Mouse (Mus musculus): ENCODE data around the gene Thtpa. TPM values are rescaled to one million over a fixed set of nuclear protein-coding genes. Genes with fewer than 3 reads are reported as not detected.

The Thtpa gene
- polyA plus RNA-seq, 1 experiment = 18.3 TPM

GRCm38 (mm10) chr14:55063117-55063516, 31.5 kb upstream of the Thtpa start:
- no peak for DNase-seq (ENCODE audit: low read depth)
- no peak for TF ChIP-seq CTCF (IDR thresholded peaks at IDR 0.05; ENCODE audit: borderline replicate concordance, extremely low read depth, insufficient read depth, insufficient read length)
- no peak for TF ChIP-seq POLR2A (IDR thresholded peaks at IDR 0.05; ENCODE audit: borderline replicate concordance, extremely low read depth, insufficient read depth, insufficient read length, poor library complexity, severe bottlenecking)

GRCm38 (mm10) chr14:55063581-55064381, 30.8 kb upstream of the Thtpa start:
- DNase-seq (ENCODE audit: low read depth) = no peak
- TF ChIP-seq CTCF (IDR thresholded peaks at IDR 0.05; ENCODE audit: borderline replicate concordance, extremely low read depth, insufficient read depth, insufficient read length) (no peak), POLR2A (IDR thresholded peaks at IDR 0.05; ENCODE audit: borderline replicate concordance, extremely low read depth, insufficient read depth, insufficient read length, poor library complexity, severe bottlenecking) (no peak)

GRCm38 (mm10) chr14:55064481-55065370, 29.9 kb upstream of the Thtpa start:
- TF ChIP-seq CTCF (IDR thresholded peaks at IDR 0.05; ENCODE audit: borderline replicate concordance, extremely low read depth, insufficient read depth, insufficient read length) (no peak), POLR2A (IDR thresholded peaks at IDR 0.05; ENCODE audit: borderline replicate concordance, extremely low read depth, insufficient read depth, insufficient read length, poor library complexity, severe bottlenecking) (no peak)
- DNase-seq (ENCODE audit: low read depth) = no peak

DNA sequence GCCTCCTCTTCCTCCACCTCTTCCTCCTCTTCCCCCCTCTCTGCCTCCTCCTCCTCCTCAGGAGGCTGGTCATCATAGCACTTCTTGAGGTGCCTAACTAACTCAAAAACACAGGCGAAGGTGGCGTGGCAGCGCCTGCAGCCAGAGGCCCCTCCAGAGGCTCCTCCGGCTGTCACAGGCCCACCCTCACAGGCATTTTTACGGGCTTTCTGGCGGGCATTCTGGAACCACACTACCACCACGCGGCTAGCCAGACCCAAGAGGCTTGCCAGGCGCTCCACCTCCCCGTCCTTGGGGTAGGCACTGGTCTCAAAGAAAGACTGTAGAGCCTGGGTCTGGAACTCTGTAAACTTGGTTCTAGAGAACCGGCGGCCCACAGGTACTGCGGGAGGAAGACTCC, 29.2 kb upstream of the Thtpa start:
- DNase-seq (ENCODE audit: low read depth) = no peak
- TF ChIP-seq CTCF (IDR thresholded peaks at IDR 0.05; ENCODE audit: borderline replicate concordance, extremely low read depth, insufficient read depth, insufficient read length) (no peak), POLR2A (IDR thresholded peaks at IDR 0.05; ENCODE audit: borderline replicate concordance, extremely low read depth, insufficient read depth, insufficient read length, poor library complexity, severe bottlenecking) (no peak)

DNA sequence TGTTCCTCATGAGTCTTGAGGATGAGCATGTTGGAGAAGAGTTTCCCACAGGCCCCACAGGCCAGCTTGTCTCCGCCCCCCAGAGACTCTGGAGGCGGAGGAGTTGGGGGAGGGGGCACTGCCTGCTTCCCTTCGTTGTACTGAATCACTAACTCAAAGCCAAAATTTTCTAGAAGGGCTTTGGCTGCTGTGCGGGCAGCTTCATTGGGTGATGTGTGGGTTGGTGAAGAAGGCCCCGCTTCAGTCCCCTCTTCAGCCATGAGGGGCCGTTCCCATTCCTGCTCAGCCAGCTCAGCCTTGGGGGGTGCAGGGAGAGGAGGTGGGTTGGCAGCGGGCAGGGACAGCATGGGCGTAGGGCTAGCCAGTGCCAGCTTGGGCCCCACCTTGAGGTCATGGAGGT, 28.5 kb upstream of the Thtpa start:
- TF ChIP-seq CTCF (IDR thresholded peaks at IDR 0.05; ENCODE audit: borderline replicate concordance, extremely low read depth, insufficient read depth, insufficient read length) (no peak), POLR2A (IDR thresholded peaks at IDR 0.05; ENCODE audit: borderline replicate concordance, extremely low read depth, insufficient read depth, insufficient read length, poor library complexity, severe bottlenecking) (no peak)
- no peak for DNase-seq (ENCODE audit: low read depth)

GRCm38 (mm10) chr14:55071756-55072155, 22.8 kb upstream of the Thtpa start:
- no peak for DNase-seq (ENCODE audit: low read depth)
- TF ChIP-seq CTCF (IDR thresholded peaks at IDR 0.05; ENCODE audit: borderline replicate concordance, extremely low read depth, insufficient read depth, insufficient read length) (no peak), POLR2A (IDR thresholded peaks at IDR 0.05; ENCODE audit: borderline replicate concordance, extremely low read depth, insufficient read depth, insufficient read length, poor library complexity, severe bottlenecking) (no peak)

GRCm38 (mm10) chr14:55074416-55074815, 20.2 kb upstream of the Thtpa start:
- TF ChIP-seq CTCF (IDR thresholded peaks at IDR 0.05; ENCODE audit: borderline replicate concordance, extremely low read depth, insufficient read depth, insufficient read length) = no peak
- no peak for TF ChIP-seq POLR2A (IDR thresholded peaks at IDR 0.05; ENCODE audit: borderline replicate concordance, extremely low read depth, insufficient read depth, insufficient read length, poor library complexity, severe bottlenecking)
- no peak for DNase-seq (ENCODE audit: low read depth)

DNA sequence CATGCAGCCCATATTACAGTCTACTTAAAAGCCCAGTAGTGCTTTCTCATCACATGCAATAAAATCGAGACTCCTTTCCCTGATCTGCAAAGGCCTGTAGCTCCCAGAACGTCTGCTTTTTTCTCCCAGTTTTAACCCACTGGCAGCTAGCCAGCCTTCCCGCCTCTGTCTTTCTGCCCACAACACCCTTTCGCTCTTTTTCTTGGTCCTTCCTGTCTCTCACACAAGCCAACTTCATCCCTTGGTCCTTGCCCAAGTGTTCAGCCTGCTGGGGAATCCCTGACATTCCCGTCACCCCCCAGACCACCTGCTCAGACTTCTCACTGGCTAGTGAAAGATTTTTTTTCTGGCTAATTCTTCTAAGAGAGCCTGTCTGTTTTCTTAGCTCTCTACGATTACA, 18.4 kb upstream of the Thtpa start:
- DNase-seq (ENCODE audit: low read depth) = peak; percentile 61
- TF ChIP-seq CTCF (IDR thresholded peaks at IDR 0.05; ENCODE audit: borderline replicate concordance, extremely low read depth, insufficient read depth, insufficient read length) = no peak
- TF ChIP-seq POLR2A (IDR thresholded peaks at IDR 0.05; ENCODE audit: borderline replicate concordance, extremely low read depth, insufficient read depth, insufficient read length, poor library complexity, severe bottlenecking) = no peak

- DNase-seq (ENCODE audit: low read depth) = no peak
- no peak for TF ChIP-seq POLR2A (IDR thresholded peaks at IDR 0.05; ENCODE audit: borderline replicate concordance, extremely low read depth, insufficient read depth, insufficient read length, poor library complexity, severe bottlenecking)
- no peak for TF ChIP-seq CTCF (IDR thresholded peaks at IDR 0.05; ENCODE audit: borderline replicate concordance, extremely low read depth, insufficient read depth, insufficient read length)
Observed at GRCm38 (mm10) chr14:55076956-55077355, 17.6 kb upstream of the Thtpa start.

DNA sequence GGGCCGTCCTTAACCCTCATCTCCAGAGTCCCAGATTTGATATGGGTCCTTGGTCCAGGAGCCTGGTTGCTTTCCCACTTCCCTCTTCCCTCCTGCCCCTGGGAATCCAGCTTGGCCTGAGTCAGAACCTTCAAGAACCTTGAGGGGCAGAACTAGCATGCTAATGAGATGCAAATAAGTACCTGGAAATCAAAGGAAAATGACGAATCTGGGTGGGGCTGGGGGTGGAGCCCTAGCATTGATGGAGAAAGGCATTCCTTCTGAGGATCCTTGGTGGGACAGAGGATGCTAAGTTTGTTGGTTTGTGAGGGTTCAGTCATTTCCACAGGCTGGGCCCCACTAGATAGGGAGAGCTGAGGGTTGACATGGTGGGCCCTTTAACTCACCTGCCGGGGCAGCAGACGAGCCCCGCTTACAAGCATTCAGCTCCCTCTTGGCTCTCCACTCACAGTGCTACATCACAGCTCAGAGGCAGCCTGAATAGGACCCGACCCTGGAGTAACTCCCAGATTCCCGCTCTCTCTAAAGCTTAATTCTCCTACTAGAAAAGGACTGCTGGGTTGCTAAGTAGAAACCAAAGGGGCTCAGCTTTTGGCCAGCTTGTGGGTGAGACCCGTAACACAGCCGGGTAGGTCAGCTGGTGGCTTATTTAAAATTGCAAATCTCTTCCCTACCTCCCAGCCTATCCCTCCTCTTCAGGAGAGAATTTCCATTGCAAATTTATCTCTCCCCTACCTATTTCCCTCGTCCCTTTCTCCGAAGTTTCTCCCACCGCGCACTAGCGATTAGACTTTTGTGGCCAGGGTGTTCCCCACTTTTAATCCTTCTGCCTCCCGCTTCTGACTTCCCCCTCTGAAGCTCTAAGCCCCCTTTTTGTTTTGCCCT, 16.9 kb upstream of the Thtpa start:
- TF ChIP-seq CTCF (IDR thresholded peaks at IDR 0.05; ENCODE audit: borderline replicate concordance, extremely low read depth, insufficient read depth, insufficient read length) = no peak
- no peak for TF ChIP-seq POLR2A (IDR thresholded peaks at IDR 0.05; ENCODE audit: borderline replicate concordance, extremely low read depth, insufficient read depth, insufficient read length, poor library complexity, severe bottlenecking)
- peak; percentile 92 for DNase-seq (ENCODE audit: low read depth)

All from brain, embryonic 14.5 days (tissue).